23 mouse cellular contexts compared by ENCODE assay signal in genomic region chr4:7356202-7356601, GRCm38 (mm10).
DNase-seq lines count a peak whose midpoint lies in the region; ATAC-seq lines count a peak whose summit lies in the region.
"Had no signal": no experiment of that assay in that cellular context is flagged by ENCODE, and none has a peak within 500 bp of the region (broad histone marks: within the 10 kb centered on the region; RNA-seq: fewer than 3 reads in every experiment).

No protein-coding gene starts in this region.

- peak; percentile 81 for ATAC-seq in CD4-positive, CD25-positive, alpha-beta regulatory T cell, adult 4 months
- ATAC-seq in midbrain, embryonic 16.5 days, result no peak
- ATAC-seq in forebrain, embryonic 12.5 days (ENCODE audit: low FRiP score), result no peak
- ATAC-seq: forebrain, embryonic 13.5 days; forebrain, embryonic 15.5 days; forebrain, postnatal 0 days had no signal

- 84% methylated on average over 3 of the region's 3 CpGs for WGBS in midbrain, embryonic 16.5 days
- WGBS in forebrain, embryonic 12.5 days, result 90% methylated on average over 3 of the region's 3 CpGs
- WGBS in heart, embryonic 10.5 days, result 86% methylated on average over 3 of the region's 3 CpGs

- H3K27me3 ChIP-seq in midbrain, embryonic 16.5 days (ENCODE audit: control insufficient read depth, insufficient read depth, low read depth, low read length), result no peaks in the 10 kb centered on the region
- no peaks in the 10 kb centered on the region for H3K27me3 ChIP-seq in forebrain, embryonic 12.5 days
- H3K27me3 ChIP-seq in heart, embryonic 10.5 days (ENCODE audit: insufficient read depth, poor library complexity, severe bottlenecking), result no peaks in the 10 kb centered on the region
- H3K27me3 ChIP-seq: embryonic facial prominence, embryonic 13.5 days; embryonic facial prominence, embryonic 15.5 days; forebrain, embryonic 13.5 days; forebrain, embryonic 15.5 days had no signal

- no peaks in the 10 kb centered on the region for H3K4me1 ChIP-seq in midbrain, embryonic 16.5 days (ENCODE audit: control insufficient read depth, insufficient read depth, low read length)
- H3K4me1 ChIP-seq in forebrain, embryonic 12.5 days, result no peaks in the 10 kb centered on the region
- no peaks in the 10 kb centered on the region for H3K4me1 ChIP-seq in heart, embryonic 10.5 days
- H3K4me1 ChIP-seq: embryonic facial prominence, embryonic 13.5 days; embryonic facial prominence, embryonic 15.5 days; forebrain, embryonic 10.5 days; forebrain, embryonic 13.5 days; forebrain, embryonic 15.5 days had no signal

- no peaks in the 10 kb centered on the region for H3K36me3 ChIP-seq in midbrain, embryonic 16.5 days (ENCODE audit: control insufficient read depth, insufficient read depth, low read length)
- no peaks in the 10 kb centered on the region for H3K36me3 ChIP-seq in forebrain, embryonic 12.5 days (replicated peaks)
- H3K36me3 ChIP-seq in heart, embryonic 10.5 days, result no peaks in the 10 kb centered on the region
- H3K36me3 ChIP-seq: embryonic facial prominence, embryonic 13.5 days; embryonic facial prominence, embryonic 15.5 days; forebrain, embryonic 10.5 days; forebrain, embryonic 15.5 days had no signal

- no peak overlapping the region for H3K27ac ChIP-seq in midbrain, embryonic 16.5 days (ENCODE audit: low read length)
- no peak overlapping the region for H3K27ac ChIP-seq in forebrain, embryonic 12.5 days
- H3K27ac ChIP-seq in heart, embryonic 10.5 days, result no peak overlapping the region
- H3K27ac ChIP-seq: embryonic facial prominence, embryonic 13.5 days; embryonic facial prominence, embryonic 15.5 days; forebrain, embryonic 10.5 days; forebrain, embryonic 13.5 days; forebrain, embryonic 15.5 days had no signal

- H3K4me2 ChIP-seq in midbrain, embryonic 16.5 days (ENCODE audit: low read length), result no peak overlapping the region
- no peak overlapping the region for H3K4me2 ChIP-seq in forebrain, embryonic 12.5 days
- H3K4me2 ChIP-seq: embryonic facial prominence, embryonic 13.5 days; embryonic facial prominence, embryonic 15.5 days; forebrain, embryonic 13.5 days; forebrain, embryonic 15.5 days had no signal

- H3K9ac ChIP-seq in midbrain, embryonic 16.5 days (ENCODE audit: low read depth, low read length), result no peak overlapping the region
- no peak overlapping the region for H3K9ac ChIP-seq in forebrain, embryonic 12.5 days
- H3K9ac ChIP-seq: embryonic facial prominence, embryonic 13.5 days; embryonic facial prominence, embryonic 15.5 days; forebrain, embryonic 13.5 days; forebrain, embryonic 15.5 days; forebrain, postnatal 0 days had no signal

- H3K4me3 ChIP-seq in midbrain, embryonic 16.5 days (ENCODE audit: low read depth, low read length), result no peak overlapping the region
- H3K4me3 ChIP-seq in forebrain, embryonic 12.5 days (replicated peaks), result no peak overlapping the region
- H3K4me3 ChIP-seq in heart, embryonic 10.5 days, result no peak overlapping the region
- H3K4me3 ChIP-seq: embryonic facial prominence, embryonic 13.5 days; embryonic facial prominence, embryonic 15.5 days; erythroblast, embryonic 14.5 days; forebrain, embryonic 10.5 days; forebrain, embryonic 13.5 days; forebrain, embryonic 15.5 days had no signal

- DNase-seq in CD4-positive, CD25-positive, alpha-beta regulatory T cell, adult 2 months (ENCODE audit: low read depth, low spot score), result peak; percentile 30
- peak; percentile 13 for DNase-seq in brain, adult 2 months (ENCODE audit: low read depth, low spot score)
- DNase-seq in heart, embryonic 10.5 days (ENCODE audit: low spot score), result no peak
- DNase-seq: adrenal gland, adult 8-10 months; adrenal gland, postnatal 14 days; adrenal gland, postnatal 36 days; cerebellum, adult 11 months; cerebellum, adult 18-20 months; cerebellum, adult 8-10 months; cerebellum, adult 9-11 months; cerebellum, postnatal 14 days; cerebellum, postnatal 36 days; embryo, embryonic 11 days; forebrain, postnatal 0 days had no signal

- H3K9me3 ChIP-seq in midbrain, embryonic 16.5 days (replicated peaks; ENCODE audit: control insufficient read depth, low read length, poor library complexity, severe bottlenecking), result no peaks in the 10 kb centered on the region
- no peaks in the 10 kb centered on the region for H3K9me3 ChIP-seq in forebrain, embryonic 12.5 days
- H3K9me3 ChIP-seq in heart, embryonic 10.5 days, result no peaks in the 10 kb centered on the region
- H3K9me3 ChIP-seq: embryonic facial prominence, embryonic 13.5 days; embryonic facial prominence, embryonic 15.5 days; forebrain, embryonic 10.5 days; forebrain, embryonic 13.5 days; forebrain, embryonic 15.5 days had no signal
